Mouse (Mus musculus) heart, embryonic 14.5 days (tissue): ENCODE results near the gene Mrm2. TPM values are rescaled to one million over a fixed set of nuclear protein-coding genes. Genes with fewer than 3 reads are reported as not detected.

Experiments used
- ATAC-seq: fragments of 200-750 bp; cut with Nextera tagmentation; 2 replicates; pipeline ENCODE4 v1.8.0; 2017; ENCODE audit warnings: low read depth, moderate TSS enrichment; ENCODE audit not compliant: insufficient number of reproducible peaks, insufficient read depth, low FRiP score
- H3K27ac ChIP-seq, 2 experiments: fragments of 200-500 bp in 1 of 2; fragments of 300-500 bp in 1 of 2; sonication (generic) in 1 of 2; replicated peaks in 1 of 2; 2 replicates each; pipeline ENCODE4 v1.5.1; 2012 to 2014; ENCODE audit warnings: low read depth in 2 of 2, low read length in 2 of 2, control low read depth in 1 of 2, mild to moderate bottlenecking in 1 of 2, mixed read lengths in 1 of 2; ENCODE audit not compliant: control insufficient read depth in 1 of 2, insufficient read depth in 1 of 2
- H3K27me3 ChIP-seq: fragments of 300-500 bp; sonication (generic); 2 replicates; pipeline ENCODE4 v1.6.1; 2014; ENCODE audit warnings: mild to moderate bottlenecking, low read length, control low read depth; ENCODE audit not compliant: control insufficient read depth, insufficient read depth
- H3K36me3 ChIP-seq: fragments of 300-500 bp; sonication (generic); 2 replicates; pipeline ENCODE4 v1.6.1; 2014; ENCODE audit warnings: mild to moderate bottlenecking, control low read depth, low read length, mixed read lengths; ENCODE audit not compliant: control insufficient read depth, insufficient read depth
- H3K4me1 ChIP-seq, 2 experiments: fragments of 200-500 bp in 1 of 2; fragments of 300-500 bp in 1 of 2; sonication (generic) in 1 of 2; 2 replicates each; pipeline ENCODE4 v1.6.1; 2012 to 2014; ENCODE audit warnings: low read length in 2 of 2, control low read depth in 1 of 2, mixed read lengths in 1 of 2; ENCODE audit not compliant: control insufficient read depth in 2 of 2, insufficient read depth in 2 of 2
- H3K4me2 ChIP-seq: fragments of 300-500 bp; sonication (generic); 2 replicates; pipeline ENCODE4 v1.6.1; 2014; ENCODE audit warnings: mild to moderate bottlenecking, low read length
- H3K4me3 ChIP-seq, 2 experiments: fragments of 200-500 bp in 1 of 2; fragments of 300-500 bp in 1 of 2; sonication (generic) in 1 of 2; 2 replicates each; pipeline ENCODE4 v1.5.1; 2012 to 2014; ENCODE audit warnings: low read length in 2 of 2, mild to moderate bottlenecking in 2 of 2, control low read depth in 1 of 2, low read depth in 1 of 2, moderate library complexity in 1 of 2; ENCODE audit not compliant: control insufficient read depth in 1 of 2, insufficient read depth in 1 of 2
- H3K9ac ChIP-seq: fragments of 300-500 bp; sonication (generic); 2 replicates; pipeline ENCODE4 v1.6.1; 2014; ENCODE audit warnings: mild to moderate bottlenecking, low read length
- H3K9me3 ChIP-seq: fragments of 300-500 bp; sonication (generic); 2 replicates; pipeline ENCODE4 v1.6.1; 2016; ENCODE audit warnings: low read length, control low read depth; ENCODE audit not compliant: control insufficient read depth
- WGBS: fragments of 180-500 bp; shearing (Covaris S2); extraction: QIAGEN DNeasy Blood & Tissue Kit; methylation state at CpG from one replicate; pipeline ENCODE4 v1.1.7; 2014; 5-methylcytosine and 5-hydroxymethylcytosine counted together
- polyA plus RNA-seq: library from polyadenylated mRNA; unstranded; fragments of >200 nt; fragmentation: Nextera tagmentation; extraction: Ambion mirVana; gene quantifications from 2 replicates; pipeline ENCODE4 v1.2.1, GENCODE M21; 2014

Gene Mrm2
- polyA plus RNA-seq, 1 experiment from 2014 or later: 16.0 TPM

GRCm38 (mm10) chr5:140321756-140322575, 9.7 kb downstream of the Mrm2 start:
- ATAC-seq: no peak

GRCm38 (mm10) chr5:140321042-140321755, 10.5 kb downstream of the Mrm2 start, which contains the start of the genes Mad1l1 and Nudt1:
Mad1l1 (minus strand) TSS chr5:140321552.
Nudt1 (plus strand) TSS chr5:140321656.
- Histone ChIP-seq H3K4me3 (peak within 1 kb of the TSS; percentile 80 to 91), H3K4me2 (peak within 1 kb of the TSS; percentile 87), H3K9ac (peak within 1 kb of the TSS; percentile 95), H3K36me3 (no peaks in the 10 kb centered on the region), H3K9me3 (no peaks in the 10 kb centered on the region), H3K27me3 (no peaks in the 10 kb centered on the region), H3K4me1 (peaks cover 0 to 10% of the 10 kb centered on the region in 2 experiments; a peak in 1 of 4 replicates), H3K27ac (peak within 1 kb of the TSS; percentile 65 to 84)
- ATAC-seq: peak; percentile 90
- WGBS: under 1% methylated on average over 60 of the region's 60 CpGs

More at GRCm38 (mm10) chr5:140321756-140322575, 9.7 kb downstream of the Mrm2 start:
- Histone ChIP-seq H3K27ac (peak overlapping the region; percentile 65 to 84), H3K9me3 (no peaks in the 10 kb centered on the region), H3K9ac (peak overlapping the region; percentile 95), H3K4me1 (peaks cover 0 to 10% of the 10 kb centered on the region in 2 experiments; a peak in 1 of 4 replicates), H3K27me3 (no peaks in the 10 kb centered on the region), H3K4me3 (peak overlapping the region; percentile 80 to 91), H3K4me2 (peak overlapping the region; percentile 87), H3K36me3 (no peaks in the 10 kb centered on the region; the same call in 1 of the 2 replicates)
- 2% methylated on average over 17 of the region's 17 CpGs for WGBS

- Histone ChIP-seq H3K36me3 (peaks cover 30% of the 10 kb centered on the region), H3K9me3 (no peaks in the 10 kb centered on the region), H3K4me2 (no peak overlapping the region), H3K4me1 (peaks cover 0 to 10% of the 10 kb centered on the region in 2 experiments; a peak in 1 of 4 replicates), H3K4me3 (no peak overlapping the region), H3K27me3 (no peaks in the 10 kb centered on the region), H3K9ac (no peak overlapping the region), H3K27ac (no peak overlapping the region)
- no peak for ATAC-seq
- 78% methylated on average over 3 of the region's 3 CpGs for WGBS
Observed at GRCm38 (mm10) chr5:140316716-140317115, 15.0 kb downstream of the Mrm2 start.

GRCm38 (mm10) chr5:140307602-140308001, 24.1 kb downstream of the Mrm2 start:
- no peak overlapping the region for H3K4me3 ChIP-seq
- ATAC-seq: no peak
- WGBS: 52% methylated on average over 14 of the region's 14 CpGs
- no peaks in the 10 kb centered on the region for H3K9me3 ChIP-seq
- H3K9ac ChIP-seq: 0 out of 2 replicates have a peak overlapping the region, but pooled peaks have one; percentile 17
- H3K36me3 ChIP-seq: peaks cover 67% of the 10 kb centered on the region
- no peaks in the 10 kb centered on the region for H3K27me3 ChIP-seq
- H3K27ac ChIP-seq: peak overlapping the region; percentile 1 to 20; a peak in 2 of 4 replicates
- peak overlapping the region; percentile 21; the same call in 1 of the 2 replicates for H3K4me2 ChIP-seq
- H3K4me1 ChIP-seq: peaks cover 21 to 28% of the 10 kb centered on the region in 2 experiments

- peaks cover 68% of the 10 kb centered on the region for H3K36me3 ChIP-seq
- ATAC-seq: peak; percentile 72
- no peaks in the 10 kb centered on the region for H3K27me3 ChIP-seq
- no peak overlapping the region for H3K9ac ChIP-seq
- H3K4me2 ChIP-seq: no peak overlapping the region; the same call in 1 of the 2 replicates
- WGBS: 36% methylated on average over 8 of the region's 8 CpGs
- no peaks in the 10 kb centered on the region for H3K9me3 ChIP-seq
- peaks cover 21 to 28% of the 10 kb centered on the region in 2 experiments for H3K4me1 ChIP-seq
- H3K4me3 ChIP-seq: no peak overlapping the region
- H3K27ac ChIP-seq: peak overlapping the region; percentile 71 to 92
Observed at GRCm38 (mm10) chr5:140306016-140306415, 25.7 kb downstream of the Mrm2 start.

GRCm38 (mm10) chr5:140298291-140298690, 33.4 kb downstream of the Mrm2 start:
- no peak for ATAC-seq
- Histone ChIP-seq H3K27me3 (no peaks in the 10 kb centered on the region), H3K4me1 (no peaks in the 10 kb centered on the region), H3K9me3 (no peaks in the 10 kb centered on the region), H3K9ac (no peak overlapping the region), H3K4me2 (no peak overlapping the region), H3K27ac (no peak overlapping the region), H3K4me3 (no peak overlapping the region), H3K36me3 (peaks cover 64% of the 10 kb centered on the region)
- 88% methylated on average over 4 of the region's 4 CpGs for WGBS

- no peak overlapping the region for H3K4me3 ChIP-seq
- no peak overlapping the region for H3K27ac ChIP-seq
- peaks cover 44% of the 10 kb centered on the region for H3K36me3 ChIP-seq
- H3K9ac ChIP-seq: no peak overlapping the region
- 85% methylated on average over 1 of the region's 1 CpGs for WGBS
- no peak overlapping the region for H3K4me2 ChIP-seq
- H3K27me3 ChIP-seq: no peaks in the 10 kb centered on the region
- H3K4me1 ChIP-seq: peaks cover 0 to 7% of the 10 kb centered on the region in 2 experiments; a peak in 1 of 4 replicates
- no peak for ATAC-seq
- H3K9me3 ChIP-seq: no peaks in the 10 kb centered on the region
Observed at GRCm38 (mm10) chr5:140292152-140292551, 39.5 kb downstream of the Mrm2 start.
